Mouse (Mus musculus) testis, adult 2 months (tissue): ENCODE data around the gene Mb.

Experiments
- CTCF ChIP-seq: fragments of 200-500 bp; IDR thresholded peaks from 2 replicates; pipeline ENCODE4 v1.5.1; 2012; ENCODE audit warnings: low read depth, mild to moderate bottlenecking, inconsistent platforms, low read length, moderate library complexity; ENCODE audit not compliant: control insufficient read depth, insufficient read depth, insufficient replicate concordance
- POLR2A ChIP-seq: fragments of 200-500 bp; IDR thresholded peaks from 2 replicates; pipeline ENCODE4 v1.6.1; 2012; ENCODE audit warnings: low read depth, mild to moderate bottlenecking, inconsistent platforms, low read length, moderate library complexity; ENCODE audit not compliant: control insufficient read depth

DNA sequence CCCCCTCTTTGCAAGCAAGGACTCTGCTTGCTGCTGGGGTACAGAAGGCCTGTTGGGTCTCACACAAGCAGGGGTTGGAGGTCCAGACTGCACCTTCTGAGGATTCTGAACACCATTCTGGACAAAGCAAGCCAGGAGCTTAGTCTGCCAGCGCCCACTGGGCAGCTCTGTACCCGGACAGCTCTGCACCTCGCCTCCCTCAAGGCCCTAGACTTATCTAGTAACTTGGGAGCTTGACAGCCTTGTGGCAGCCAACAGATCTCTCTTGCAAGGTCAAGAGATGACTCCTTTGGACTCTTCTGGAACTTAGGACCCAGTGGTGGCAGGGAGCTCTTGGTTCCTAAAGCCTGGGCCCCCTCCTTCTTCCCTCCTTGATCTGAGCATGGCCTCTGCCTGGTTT is 23.4 kb downstream of the Mb start:
- TF ChIP-seq CTCF (no peak), POLR2A (no peak)
